Mouse (Mus musculus) layer of hippocampus, adult 18-20 months (tissue): ENCODE results near the gene E2f4. TPM values are rescaled to one million over a fixed set of nuclear protein-coding genes. Genes with fewer than 3 reads are reported as not detected.

ENCODE experiments used
- DNase-seq, 2 experiments: peaks; one replicate each; pipeline ENCODE4 v3.0.0; 2022; ENCODE audit warnings: low spot score in 2 of 2
- total RNA-seq, 2 experiments: library from RNA; stranded (reverse); gene quantifications; 2 replicates each; pipeline ENCODE4 v1.2.3; 2021

E2f4 gene
- total RNA-seq, 2 experiments from 2014 or later = 34.2 to 36.7 TPM

- peak; percentile 81 to 87 for DNase-seq
Observed at GRCm38 (mm10) chr8:105268342-105269074, 29.0 kb upstream of the E2f4 start.

GRCm38 (mm10) chr8:105269075-105269458 is 28.4 kb upstream of the E2f4 start:
- no peak for DNase-seq

GRCm38 (mm10) chr8:105269461-105269947 is 28.0 kb upstream of the E2f4 start, which contains the start of gene Hsf4:
Gene Hsf4 (plus strand): TSS chr8:105269801.
- peak in 1 of 2 experiments; percentile 50 for DNase-seq

GRCm38 (mm10) chr8:105270101-105270915 is 27.2 kb upstream of the E2f4 start:
- DNase-seq = no peak

- DNase-seq = no peak
Observed at GRCm38 (mm10) chr8:105270916-105271186, 26.6 kb upstream of the E2f4 start.

- no peak for DNase-seq
Observed at GRCm38 (mm10) chr8:105275387-105275786, 22.1 kb upstream of the E2f4 start.

- DNase-seq = no peak
Observed at GRCm38 (mm10) chr8:105275840-105276239, 21.6 kb upstream of the E2f4 start, which contains the start of gene Nol3. Gene Nol3 (plus strand): TSS chr8:105276140.

- DNase-seq = peak in 1 of 2 experiments; percentile 55
Observed at GRCm38 (mm10) chr8:105276292-105277120, 21.0 kb upstream of the E2f4 start.

GRCm38 (mm10) chr8:105278911-105279334 is 18.5 kb upstream of the E2f4 start:
- peak; percentile 89 to 94 for DNase-seq

GRCm38 (mm10) chr8:105280567-105280966 is 16.9 kb upstream of the E2f4 start:
- no peak for DNase-seq

- DNase-seq = no peak
Observed at GRCm38 (mm10) chr8:105281821-105282220, 15.6 kb upstream of the E2f4 start.

- DNase-seq = no peak
Observed at GRCm38 (mm10) chr8:105282239-105282638, 15.2 kb upstream of the E2f4 start.

GRCm38 (mm10) chr8:105283074-105283473 is 14.4 kb upstream of the E2f4 start:
- peak in 1 of 2 experiments; percentile 51 for DNase-seq

- DNase-seq = no peak
Observed at GRCm38 (mm10) chr8:105285514-105285913, 11.9 kb upstream of the E2f4 start.

GRCm38 (mm10) chr8:105286907-105287306 is 10.6 kb upstream of the E2f4 start:
- no peak for DNase-seq

GRCm38 (mm10) chr8:105288231-105288630 is 9.2 kb upstream of the E2f4 start:
- no peak for DNase-seq

GRCm38 (mm10) chr8:105288958-105289732 is 8.3 kb upstream of the E2f4 start:
- DNase-seq = peak; percentile 92 to 96

- peak in 1 of 2 experiments; percentile 54 for DNase-seq
Observed at GRCm38 (mm10) chr8:105289805-105290460, 7.5 kb upstream of the E2f4 start, which contains the start of gene 4931428F04Rik. Gene 4931428F04Rik (minus strand): TSS chr8:105289864.

- DNase-seq = peak; percentile 59 to 79
Observed at GRCm38 (mm10) chr8:105290554-105291314, 6.7 kb upstream of the E2f4 start.
